Mouse (Mus musculus): ENCODE results near the gene Mcam. TPM values are rescaled to one million over a fixed set of nuclear protein-coding genes. Genes with fewer than 3 reads are reported as not detected.

Gene Mcam
- polyA plus RNA-seq, 1 experiment from 2014 or later, result 129 TPM

- H3K4me1 ChIP-seq (replicated peaks), result peaks cover 38% of the 10 kb centered on the region
- 86% methylated on average over 9 of the region's 9 CpGs for WGBS
- H3K9me3 ChIP-seq (replicated peaks), result no peaks in the 10 kb centered on the region
- no peak for ATAC-seq (ENCODE audit: insufficient number of reproducible peaks, low FRiP score)
- H3K4me2 ChIP-seq, result no peak overlapping the region
- H3K27me3 ChIP-seq (replicated peaks), result no peaks in the 10 kb centered on the region
- H3K36me3 ChIP-seq, result peaks cover 37% of the 10 kb centered on the region
- H3K4me3 ChIP-seq, result no peak overlapping the region
- no peak overlapping the region for H3K9ac ChIP-seq
- peak overlapping the region; percentile 90; the same call in 1 of the 2 replicates for H3K27ac ChIP-seq (ENCODE audit: poor library complexity, severe bottlenecking)
Measured at GRCm38 (mm10) chr9:44095781-44096180, 38.5 kb upstream of the Mcam start.

GRCm38 (mm10) chr9:44096536-44096935 is 37.7 kb upstream of the Mcam start:
- Histone ChIP-seq H3K4me2 (no peak overlapping the region), H3K27me3 (replicated peaks) (no peaks in the 10 kb centered on the region), H3K9me3 (replicated peaks) (no peaks in the 10 kb centered on the region), H3K9ac (no peak overlapping the region; the same call in 1 of the 2 replicates), H3K36me3 (peaks cover 30% of the 10 kb centered on the region), H3K27ac (ENCODE audit: poor library complexity, severe bottlenecking) (peak overlapping the region; percentile 90), H3K4me3 (no peak overlapping the region), H3K4me1 (replicated peaks) (peaks cover 38% of the 10 kb centered on the region)
- ATAC-seq (ENCODE audit: insufficient number of reproducible peaks, low FRiP score), result peak; percentile 43
- 21% methylated on average over 9 of the region's 9 CpGs for WGBS

- H3K9ac ChIP-seq, result no peak within 1 kb of the TSS
- no peak for ATAC-seq (ENCODE audit: insufficient number of reproducible peaks, low FRiP score)
Measured at GRCm38 (mm10) chr9:44101490-44101889, 32.8 kb upstream of the Mcam start, which contains the start of gene Mfrp. TSS of gene Mfrp (plus strand) at chr9:44101729.

GRCm38 (mm10) chr9:44104881-44105280 is 29.4 kb upstream of the Mcam start:
- Histone ChIP-seq H3K27ac (ENCODE audit: poor library complexity, severe bottlenecking) (no peak overlapping the region), H3K27me3 (replicated peaks) (no peaks in the 10 kb centered on the region), H3K4me1 (replicated peaks) (peaks cover 38% of the 10 kb centered on the region), H3K9me3 (replicated peaks) (no peaks in the 10 kb centered on the region), H3K36me3 (peaks cover 11% of the 10 kb centered on the region), H3K4me2 (no peak overlapping the region), H3K9ac (no peak overlapping the region), H3K4me3 (no peak overlapping the region)
- 86% methylated on average over 7 of the region's 7 CpGs for WGBS
- no peak for ATAC-seq (ENCODE audit: insufficient number of reproducible peaks, low FRiP score)

More at GRCm38 (mm10) chr9:44101490-44101889, 32.8 kb upstream of the Mcam start, which contains the start of gene Mfrp:
- Histone ChIP-seq H3K4me3 (no peak within 1 kb of the TSS), H3K4me1 (replicated peaks) (peaks cover 13% of the 10 kb centered on the region), H3K4me2 (no peak within 1 kb of the TSS), H3K9me3 (replicated peaks) (no peaks in the 10 kb centered on the region), H3K27me3 (replicated peaks) (no peaks in the 10 kb centered on the region), H3K36me3 (peaks cover 7% of the 10 kb centered on the region), H3K27ac (ENCODE audit: poor library complexity, severe bottlenecking) (no peak within 1 kb of the TSS)
- WGBS, result 75% methylated on average over 9 of the region's 9 CpGs

- peaks cover 47% of the 10 kb centered on the region for H3K4me1 ChIP-seq (replicated peaks)
- H3K36me3 ChIP-seq, result peaks cover 11% of the 10 kb centered on the region
Measured at GRCm38 (mm10) chr9:44105781-44106180, 28.5 kb upstream of the Mcam start.

GRCm38 (mm10) chr9:44106182-44106581 is 28.1 kb upstream of the Mcam start:
- WGBS, result 93% methylated on average over 7 of the region's 7 CpGs
- no peak overlapping the region for H3K4me3 ChIP-seq
- no peak overlapping the region for H3K9ac ChIP-seq
- H3K36me3 ChIP-seq, result peaks cover 11% of the 10 kb centered on the region
- H3K27me3 ChIP-seq (replicated peaks), result no peaks in the 10 kb centered on the region
- H3K4me2 ChIP-seq, result no peak overlapping the region
- peaks cover 49% of the 10 kb centered on the region for H3K4me1 ChIP-seq (replicated peaks)
- H3K27ac ChIP-seq (ENCODE audit: poor library complexity, severe bottlenecking), result no peak overlapping the region
- no peak for ATAC-seq (ENCODE audit: insufficient number of reproducible peaks, low FRiP score)
- H3K9me3 ChIP-seq (replicated peaks), result no peaks in the 10 kb centered on the region

More at GRCm38 (mm10) chr9:44105781-44106180, 28.5 kb upstream of the Mcam start:
- Histone ChIP-seq H3K4me2 (no peak overlapping the region), H3K9me3 (replicated peaks) (no peaks in the 10 kb centered on the region), H3K27ac (ENCODE audit: poor library complexity, severe bottlenecking) (no peak overlapping the region), H3K9ac (no peak overlapping the region), H3K4me3 (no peak overlapping the region), H3K27me3 (replicated peaks) (no peaks in the 10 kb centered on the region)
- ATAC-seq (ENCODE audit: insufficient number of reproducible peaks, low FRiP score), result no peak
- 84% methylated on average over 10 of the region's 10 CpGs for WGBS

- H3K9me3 ChIP-seq (replicated peaks), result no peaks in the 10 kb centered on the region
- H3K36me3 ChIP-seq, result peaks cover 11% of the 10 kb centered on the region
- H3K27me3 ChIP-seq (replicated peaks), result no peaks in the 10 kb centered on the region
- no peak for ATAC-seq (ENCODE audit: insufficient number of reproducible peaks, low FRiP score)
- H3K9ac ChIP-seq, result 0 out of 2 replicates have a peak overlapping the region, but pooled peaks have one; percentile 2
- H3K4me3 ChIP-seq, result no peak overlapping the region
- 74% methylated on average over 4 of the region's 4 CpGs for WGBS
- H3K4me1 ChIP-seq (replicated peaks), result peaks cover 51% of the 10 kb centered on the region
- H3K4me2 ChIP-seq, result no peak overlapping the region
- no peak overlapping the region for H3K27ac ChIP-seq (ENCODE audit: poor library complexity, severe bottlenecking)
Measured at GRCm38 (mm10) chr9:44106596-44106995, 27.7 kb upstream of the Mcam start.

GRCm38 (mm10) chr9:44107110-44107509 is 27.2 kb upstream of the Mcam start, which contains the start of gene C1qtnf5:
TSS of gene C1qtnf5 (plus strand) at chr9:44107245.
- peak; percentile 52; the same call in 1 of the 2 replicates for ATAC-seq (ENCODE audit: insufficient number of reproducible peaks, low FRiP score)

GRCm38 (mm10) chr9:44107557-44108179 is 26.6 kb upstream of the Mcam start:
- H3K27ac ChIP-seq (ENCODE audit: poor library complexity, severe bottlenecking), result peak overlapping the region; percentile 46
- H3K4me3 ChIP-seq, result no peak overlapping the region
- WGBS, result 37% methylated on average over 25 of the region's 25 CpGs
- peaks cover 11% of the 10 kb centered on the region for H3K36me3 ChIP-seq
- H3K27me3 ChIP-seq (replicated peaks), result no peaks in the 10 kb centered on the region
- H3K9ac ChIP-seq, result peak overlapping the region; percentile 55
- ATAC-seq (ENCODE audit: insufficient number of reproducible peaks, low FRiP score), result no peak; the same call in 1 of the 2 replicates
- peaks cover 59% of the 10 kb centered on the region for H3K4me1 ChIP-seq (replicated peaks)
- peak overlapping the region; percentile 49 for H3K4me2 ChIP-seq
- H3K9me3 ChIP-seq (replicated peaks), result no peaks in the 10 kb centered on the region

More at GRCm38 (mm10) chr9:44107110-44107509, 27.2 kb upstream of the Mcam start, which contains the start of gene C1qtnf5:
- H3K27ac ChIP-seq (ENCODE audit: poor library complexity, severe bottlenecking), result peak within 1 kb of the TSS; percentile 46
- 28% methylated on average over 8 of the region's 8 CpGs for WGBS
- H3K27me3 ChIP-seq (replicated peaks), result no peaks in the 10 kb centered on the region
- H3K9ac ChIP-seq, result peak within 1 kb of the TSS; percentile 55
- no peaks in the 10 kb centered on the region for H3K9me3 ChIP-seq (replicated peaks)
- H3K4me2 ChIP-seq, result peak within 1 kb of the TSS; percentile 49
- no peak within 1 kb of the TSS for H3K4me3 ChIP-seq
- peaks cover 11% of the 10 kb centered on the region for H3K36me3 ChIP-seq
- peaks cover 56% of the 10 kb centered on the region for H3K4me1 ChIP-seq (replicated peaks)

GRCm38 (mm10) chr9:44108269-44109055 is 25.8 kb upstream of the Mcam start:
- no peaks in the 10 kb centered on the region for H3K9me3 ChIP-seq (replicated peaks)
- H3K27me3 ChIP-seq (replicated peaks), result no peaks in the 10 kb centered on the region
- H3K4me3 ChIP-seq, result no peak overlapping the region
- peak overlapping the region; percentile 55 for H3K9ac ChIP-seq
- peak overlapping the region; percentile 56 for H3K4me2 ChIP-seq
- H3K27ac ChIP-seq (ENCODE audit: poor library complexity, severe bottlenecking), result no peak overlapping the region; the same call in 1 of the 2 replicates
- H3K4me1 ChIP-seq (replicated peaks), result peaks cover 59% of the 10 kb centered on the region
- H3K36me3 ChIP-seq, result peaks cover 11% of the 10 kb centered on the region
- 78% methylated on average over 31 of the region's 31 CpGs for WGBS
- no peak for ATAC-seq (ENCODE audit: insufficient number of reproducible peaks, low FRiP score)
